Mouse (Mus musculus) hindbrain, embryonic 16.5 days (tissue): ENCODE measurements around the gene Gm20219. TPM values are rescaled to one million over a fixed set of nuclear protein-coding genes. Genes with fewer than 3 reads are reported as not detected.

ENCODE experiments used
- ATAC-seq: fragments of 200-750 bp; cut with Nextera tagmentation; 2 replicates; pipeline ENCODE4 v1.8.0; 2017; ENCODE audit warnings: moderate TSS enrichment, moderate library complexity
- H3K27ac ChIP-seq: fragments of 300-500 bp; sonication (generic); 2 replicates; pipeline ENCODE4 v1.5.1; 2014; ENCODE audit warnings: low read depth, mild to moderate bottlenecking, control low read depth, low read length, moderate library complexity
- H3K27me3 ChIP-seq: fragments of 300-500 bp; sonication (generic); replicated peaks from 2 replicates; pipeline ENCODE4 v1.6.1; 2014; ENCODE audit warnings: low read length; ENCODE audit not compliant: control insufficient read depth, insufficient read depth
- H3K36me3 ChIP-seq: fragments of 300-500 bp; sonication (generic); 2 replicates; pipeline ENCODE4 v1.6.1; 2014; ENCODE audit warnings: mild to moderate bottlenecking, low read length, moderate library complexity, mixed read lengths; ENCODE audit not compliant: control insufficient read depth, insufficient read depth
- H3K4me1 ChIP-seq: fragments of 300-500 bp; sonication (generic); 2 replicates; pipeline ENCODE4 v1.6.1; 2014; ENCODE audit warnings: low read depth, low read length; ENCODE audit not compliant: control insufficient read depth, insufficient read depth
- H3K4me2 ChIP-seq: fragments of 300-500 bp; sonication (generic); 2 replicates; pipeline ENCODE4 v1.6.1; 2014; ENCODE audit warnings: mild to moderate bottlenecking, low read length, control low read depth, moderate library complexity
- H3K4me3 ChIP-seq: fragments of 300-500 bp; sonication (generic); 2 replicates; pipeline ENCODE4 v1.5.1; 2014; ENCODE audit warnings: mild to moderate bottlenecking, low read length, control low read depth, moderate library complexity
- H3K9ac ChIP-seq: fragments of 300-500 bp; sonication (generic); 2 replicates; pipeline ENCODE4 v1.6.1; 2014; ENCODE audit warnings: low read depth, mild to moderate bottlenecking, control low read depth, low read length, moderate library complexity
- H3K9me3 ChIP-seq: fragments of 300-500 bp; sonication (generic); 2 replicates; pipeline ENCODE4 v1.6.1; 2014; ENCODE audit warnings: mild to moderate bottlenecking, low read length, moderate library complexity; ENCODE audit not compliant: control insufficient read depth
- WGBS: fragments of 180-500 bp; shearing (Covaris S2); extraction: QIAGEN DNeasy Blood & Tissue Kit; methylation state at CpG from one replicate; pipeline ENCODE4 v1.1.7; 2014; 5-methylcytosine and 5-hydroxymethylcytosine counted together
- polyA plus RNA-seq: library from polyadenylated mRNA; unstranded; fragments of >200 nt; fragmentation: Nextera tagmentation; extraction: Ambion mirVana; gene quantifications from 2 replicates; pipeline ENCODE4 v1.2.1, GENCODE M21; 2015

The Gm20219 gene
- polyA plus RNA-seq, 1 experiment from 2014 or later: 0.95 TPM

GRCm38 (mm10) chr17:56584257-56585130, 30.3 kb upstream of the Gm20219 start, which contains the start of the genes Safb2 and Safb:
Gene Safb2, minus strand, starts transcription at chr17:56584585.
Gene Safb, plus strand, starts transcription at chr17:56584825.
- Histone ChIP-seq H3K9ac (peak within 1 kb of the TSS; percentile 89), H3K36me3 (peaks cover 24% of the 10 kb centered on the region), H3K4me2 (peak within 1 kb of the TSS; percentile 96), H3K27ac (peak within 1 kb of the TSS; percentile 95), H3K4me3 (peak within 1 kb of the TSS; percentile 86), H3K9me3 (no peaks in the 10 kb centered on the region), H3K4me1 (peaks cover 49% of the 10 kb centered on the region), H3K27me3 (no peaks in the 10 kb centered on the region)
- peak; percentile 96 for ATAC-seq
- WGBS: under 1% methylated on average over 90 of the region's 101 CpGs

- H3K9ac ChIP-seq: peak overlapping the region; percentile 89
- H3K4me2 ChIP-seq: peak overlapping the region; percentile 96
- no peak for ATAC-seq
- H3K9me3 ChIP-seq: no peaks in the 10 kb centered on the region
- peak overlapping the region; percentile 95 for H3K27ac ChIP-seq
- peaks cover 49% of the 10 kb centered on the region for H3K4me1 ChIP-seq
- WGBS: 2% methylated on average over 33 of the region's 33 CpGs
- H3K27me3 ChIP-seq: no peaks in the 10 kb centered on the region
- H3K4me3 ChIP-seq: peak overlapping the region; percentile 86
- H3K36me3 ChIP-seq: peaks cover 19% of the 10 kb centered on the region
Observed at GRCm38 (mm10) chr17:56583611-56584256, 29.5 kb upstream of the Gm20219 start.

GRCm38 (mm10) chr17:56583071-56583470, 28.9 kb upstream of the Gm20219 start:
- peak overlapping the region; percentile 96 for H3K4me2 ChIP-seq
- H3K9ac ChIP-seq: peak overlapping the region; percentile 89
- peaks cover 45% of the 10 kb centered on the region for H3K4me1 ChIP-seq
- peaks cover 22% of the 10 kb centered on the region for H3K36me3 ChIP-seq
- H3K27ac ChIP-seq: no peak overlapping the region
- peak overlapping the region; percentile 86 for H3K4me3 ChIP-seq
- no peak for ATAC-seq
- H3K9me3 ChIP-seq: no peaks in the 10 kb centered on the region
- no peaks in the 10 kb centered on the region for H3K27me3 ChIP-seq
- 63% methylated on average over 1 of the region's 1 CpGs for WGBS

GRCm38 (mm10) chr17:56572939-56573338, 18.8 kb upstream of the Gm20219 start:
- Histone ChIP-seq H3K36me3 (peaks cover 70% of the 10 kb centered on the region), H3K27ac (no peak overlapping the region), H3K4me3 (no peak overlapping the region), H3K4me2 (no peak overlapping the region), H3K27me3 (no peaks in the 10 kb centered on the region), H3K9ac (no peak overlapping the region), H3K9me3 (no peaks in the 10 kb centered on the region), H3K4me1 (no peaks in the 10 kb centered on the region)
- no peak; the same call in 1 of the 2 replicates for ATAC-seq
- WGBS: 84% methylated on average over 3 of the region's 3 CpGs

- 23% methylated on average over 1 of the region's 1 CpGs for WGBS
- Histone ChIP-seq H3K36me3 (peaks cover 70% of the 10 kb centered on the region), H3K4me1 (no peaks in the 10 kb centered on the region), H3K9me3 (no peaks in the 10 kb centered on the region), H3K27me3 (no peaks in the 10 kb centered on the region), H3K9ac (no peak overlapping the region), H3K27ac (no peak overlapping the region), H3K4me3 (no peak overlapping the region), H3K4me2 (no peak overlapping the region)
- no peak for ATAC-seq
Observed at GRCm38 (mm10) chr17:56572154-56572553, 18.0 kb upstream of the Gm20219 start.

- ATAC-seq: no peak
- Histone ChIP-seq H3K36me3 (peaks cover 75% of the 10 kb centered on the region), H3K4me3 (no peak overlapping the region), H3K27ac (no peak overlapping the region), H3K4me1 (no peaks in the 10 kb centered on the region), H3K9ac (no peak overlapping the region), H3K27me3 (no peaks in the 10 kb centered on the region), H3K9me3 (no peaks in the 10 kb centered on the region), H3K4me2 (no peak overlapping the region)
- 91% methylated on average over 4 of the region's 4 CpGs for WGBS
Observed at GRCm38 (mm10) chr17:56570287-56570686, 16.1 kb upstream of the Gm20219 start.

- Histone ChIP-seq H3K4me2 (no peak overlapping the region), H3K27me3 (no peaks in the 10 kb centered on the region), H3K9me3 (no peaks in the 10 kb centered on the region), H3K9ac (no peak overlapping the region), H3K4me3 (no peak overlapping the region), H3K4me1 (no peaks in the 10 kb centered on the region), H3K36me3 (peaks cover 81% of the 10 kb centered on the region), H3K27ac (no peak overlapping the region)
- 98% methylated on average over 4 of the region's 4 CpGs for WGBS
- no peak for ATAC-seq
Observed at GRCm38 (mm10) chr17:56567370-56567769, 13.2 kb upstream of the Gm20219 start.

- peaks cover 85% of the 10 kb centered on the region for H3K36me3 ChIP-seq
- no peaks in the 10 kb centered on the region for H3K9me3 ChIP-seq
- no peak overlapping the region for H3K4me2 ChIP-seq
- H3K4me3 ChIP-seq: no peak overlapping the region
- ATAC-seq: no peak
- 85% methylated on average over 5 of the region's 5 CpGs for WGBS
- no peaks in the 10 kb centered on the region for H3K4me1 ChIP-seq
- no peak overlapping the region for H3K9ac ChIP-seq
- H3K27ac ChIP-seq: no peak overlapping the region
- H3K27me3 ChIP-seq: no peaks in the 10 kb centered on the region
Observed at GRCm38 (mm10) chr17:56566918-56567317, 12.7 kb upstream of the Gm20219 start.

- Histone ChIP-seq H3K4me3 (no peak overlapping the region), H3K27me3 (no peaks in the 10 kb centered on the region), H3K9me3 (no peaks in the 10 kb centered on the region), H3K27ac (no peak overlapping the region), H3K36me3 (peaks cover 91% of the 10 kb centered on the region), H3K9ac (no peak overlapping the region), H3K4me1 (no peaks in the 10 kb centered on the region), H3K4me2 (no peak overlapping the region)
- 96% methylated on average over 29 of the region's 29 CpGs for whole genome bisulfite sequencing
- no peak for ATAC-seq
Observed at GRCm38 (mm10) chr17:56566293-56566692, 12.1 kb upstream of the Gm20219 start.
